Mouse (Mus musculus) midbrain, embryonic 12.5 days (tissue): Measurements from ENCODE around the gene Tead2. TPM values are rescaled to one million over a fixed set of nuclear protein-coding genes. Genes with fewer than 3 reads are reported as not detected.

Source experiments
- ATAC-seq: fragments of 200-750 bp; cut with Nextera tagmentation; 2 replicates; pipeline ENCODE4 v1.8.0; 2017; ENCODE audit warnings: low read depth, moderate TSS enrichment, moderate library complexity; ENCODE audit not compliant: low FRiP score
- H3K27ac ChIP-seq: fragments of 300-500 bp; sonication (generic); replicated peaks from 2 replicates; pipeline ENCODE4 v1.5.1; 2016; ENCODE audit warnings: mild to moderate bottlenecking
- H3K27me3 ChIP-seq: fragments of 300-500 bp; sonication (generic); 2 replicates; pipeline ENCODE4 v1.6.1; 2016; ENCODE audit warnings: mild to moderate bottlenecking
- H3K36me3 ChIP-seq: fragments of 300-500 bp; sonication (generic); 2 replicates; pipeline ENCODE4 v1.6.1; 2016
- H3K4me1 ChIP-seq: fragments of 300-500 bp; sonication (generic); 2 replicates; pipeline ENCODE4 v1.6.1; 2016
- H3K4me2 ChIP-seq: fragments of 300-500 bp; sonication (generic); replicated peaks from 2 replicates; pipeline ENCODE4 v1.6.1; 2016; ENCODE audit warnings: mild to moderate bottlenecking, moderate library complexity
- H3K4me3 ChIP-seq: fragments of 300-500 bp; sonication (generic); 2 replicates; pipeline ENCODE4 v1.5.1; 2016; ENCODE audit warnings: mild to moderate bottlenecking
- H3K9ac ChIP-seq: fragments of 300-500 bp; sonication (generic); replicated peaks from 2 replicates; pipeline ENCODE4 v1.6.1; 2016; ENCODE audit warnings: mild to moderate bottlenecking, moderate library complexity
- H3K9me3 ChIP-seq: fragments of 300-500 bp; sonication (generic); 2 replicates; pipeline ENCODE4 v1.6.1; 2016; ENCODE audit warnings: mild to moderate bottlenecking
- WGBS: fragments of 180-500 bp; shearing (Covaris S2); methylation state at CpG from one replicate; pipeline ENCODE4 v1.1.7; 2016; 5-methylcytosine and 5-hydroxymethylcytosine counted together
- polyA plus RNA-seq: library from polyadenylated mRNA; unstranded; fragments of >200 nt; fragmentation: Nextera tagmentation; extraction: Ambion mirVana; gene quantifications from 2 replicates; pipeline ENCODE4 v1.2.1, GENCODE M21; 2016

Gene Tead2
- polyA plus RNA-seq, 1 experiment from 2014 or later, result 248 TPM

- Histone ChIP-seq H3K36me3 (no peaks in the 10 kb centered on the region), H3K4me2 (no peak overlapping the region), H3K27ac (no peak overlapping the region), H3K4me3 (no peak overlapping the region), H3K9ac (no peak overlapping the region), H3K27me3 (peaks cover 98% of the 10 kb centered on the region), H3K4me1 (peaks cover 32% of the 10 kb centered on the region), H3K9me3 (no peaks in the 10 kb centered on the region)
- 22% methylated on average over 7 of the region's 7 CpGs for WGBS
- no peak for ATAC-seq
Measured at GRCm38 (mm10) chr7:45178550-45178949, 37.0 kb upstream of the Tead2 start.

- ATAC-seq, result no peak
- Histone ChIP-seq H3K9ac (no peak within 1 kb of the TSS), H3K36me3 (no peaks in the 10 kb centered on the region), H3K4me1 (peaks cover 32% of the 10 kb centered on the region), H3K27me3 (peaks cover 100% of the 10 kb centered on the region), H3K4me2 (no peak within 1 kb of the TSS), H3K27ac (no peak within 1 kb of the TSS), H3K4me3 (no peak within 1 kb of the TSS), H3K9me3 (no peaks in the 10 kb centered on the region)
- WGBS, result 22% methylated on average over 7 of the region's 7 CpGs
Measured at GRCm38 (mm10) chr7:45179469-45179868, 36.1 kb upstream of the Tead2 start, which contains the start of gene Gfy. Gene Gfy, minus strand, starts transcription at chr7:45179569.

- Histone ChIP-seq H3K9ac (no peak within 1 kb of the TSS), H3K4me1 (peaks cover 22% of the 10 kb centered on the region), H3K36me3 (no peaks in the 10 kb centered on the region), H3K9me3 (no peaks in the 10 kb centered on the region), H3K4me3 (peak within 1 kb of the TSS; percentile 25), H3K27ac (no peak within 1 kb of the TSS), H3K4me2 (peak within 1 kb of the TSS; percentile 48), H3K27me3 (peaks cover 100% of the 10 kb centered on the region)
- no peak for ATAC-seq
- 23% methylated on average over 19 of the region's 20 CpGs for WGBS
Measured at GRCm38 (mm10) chr7:45180896-45181477, 34.6 kb upstream of the Tead2 start, which contains the start of gene Pth2. Gene Pth2, plus strand, starts transcription at chr7:45180995.

- no peaks in the 10 kb centered on the region for H3K9me3 ChIP-seq
- H3K9ac ChIP-seq, result no peak overlapping the region
- no peaks in the 10 kb centered on the region for H3K36me3 ChIP-seq
- H3K4me2 ChIP-seq, result peak overlapping the region; percentile 48
- peaks cover 100% of the 10 kb centered on the region for H3K27me3 ChIP-seq
- WGBS, result 5% methylated on average over 35 of the region's 35 CpGs
- no peak overlapping the region for H3K27ac ChIP-seq
- ATAC-seq, result 0 out of 2 replicates have a peak, but pooled peaks have one; percentile 23
- H3K4me1 ChIP-seq, result peaks cover 17% of the 10 kb centered on the region
- peak overlapping the region; percentile 25 for H3K4me3 ChIP-seq
Measured at GRCm38 (mm10) chr7:45181540-45181939, 34.0 kb upstream of the Tead2 start.

- Histone ChIP-seq H3K4me3 (peak overlapping the region; percentile 25; the same call in 1 of the 2 replicates), H3K27ac (no peak overlapping the region), H3K9me3 (no peaks in the 10 kb centered on the region), H3K9ac (no peak overlapping the region; the same call in 1 of the 2 replicates), H3K36me3 (no peaks in the 10 kb centered on the region), H3K27me3 (peaks cover 99% of the 10 kb centered on the region), H3K4me2 (peak overlapping the region; percentile 48), H3K4me1 (peaks cover 16% of the 10 kb centered on the region)
- peak; percentile 71; the same call in 1 of the 2 replicates for ATAC-seq
- 1% methylated on average over 34 of the region's 34 CpGs for WGBS
Measured at GRCm38 (mm10) chr7:45182199-45182601, 33.4 kb upstream of the Tead2 start.

GRCm38 (mm10) chr7:45182606-45183005 lies 32.9 kb upstream of the Tead2 start:
- Histone ChIP-seq H3K9me3 (no peaks in the 10 kb centered on the region), H3K4me2 (peak overlapping the region; percentile 48), H3K27ac (no peak overlapping the region), H3K27me3 (peaks cover 96% of the 10 kb centered on the region), H3K4me3 (peak overlapping the region; percentile 25; the same call in 1 of the 2 replicates), H3K36me3 (no peaks in the 10 kb centered on the region), H3K4me1 (peaks cover 16% of the 10 kb centered on the region), H3K9ac (no peak overlapping the region; the same call in 1 of the 2 replicates)
- no peak for ATAC-seq
- 15% methylated on average over 11 of the region's 11 CpGs for WGBS

- Histone ChIP-seq H3K4me2 (no peak overlapping the region), H3K27me3 (peaks cover 96% of the 10 kb centered on the region), H3K4me1 (peaks cover 16% of the 10 kb centered on the region), H3K9ac (no peak overlapping the region), H3K27ac (no peak overlapping the region), H3K36me3 (no peaks in the 10 kb centered on the region), H3K9me3 (no peaks in the 10 kb centered on the region), H3K4me3 (no peak overlapping the region)
- WGBS, result 69% methylated on average over 7 of the region's 7 CpGs
- no peak for ATAC-seq
Measured at GRCm38 (mm10) chr7:45183672-45184071, 31.9 kb upstream of the Tead2 start.

- peaks cover 16% of the 10 kb centered on the region for H3K4me1 ChIP-seq
- no peaks in the 10 kb centered on the region for H3K9me3 ChIP-seq
- no peak for ATAC-seq
- peaks cover 93% of the 10 kb centered on the region for H3K27me3 ChIP-seq
- H3K4me2 ChIP-seq, result no peak overlapping the region
- H3K27ac ChIP-seq, result no peak overlapping the region
- 70% methylated on average over 7 of the region's 7 CpGs for WGBS
- no peak overlapping the region for H3K4me3 ChIP-seq
- H3K9ac ChIP-seq, result no peak overlapping the region
- H3K36me3 ChIP-seq, result no peaks in the 10 kb centered on the region
Measured at GRCm38 (mm10) chr7:45185921-45186320, 29.6 kb upstream of the Tead2 start.

- Histone ChIP-seq H3K27me3 (peaks cover 69% of the 10 kb centered on the region), H3K4me1 (peaks cover 4% of the 10 kb centered on the region; the same call in 1 of the 2 replicates), H3K4me2 (no peak overlapping the region), H3K9ac (no peak overlapping the region), H3K36me3 (no peaks in the 10 kb centered on the region), H3K27ac (no peak overlapping the region), H3K9me3 (no peaks in the 10 kb centered on the region), H3K4me3 (no peak overlapping the region)
- WGBS, result 66% methylated on average over 16 of the region's 16 CpGs
- ATAC-seq, result no peak
Measured at GRCm38 (mm10) chr7:45189600-45189999, 26.0 kb upstream of the Tead2 start.

GRCm38 (mm10) chr7:45190186-45190585 lies 25.4 kb upstream of the Tead2 start:
- Histone ChIP-seq H3K27me3 (peaks cover 63% of the 10 kb centered on the region), H3K36me3 (no peaks in the 10 kb centered on the region)
- WGBS, result 95% methylated on average over 6 of the region's 6 CpGs

GRCm38 (mm10) chr7:45191161-45191560 lies 24.4 kb upstream of the Tead2 start:
- peaks cover 4% of the 10 kb centered on the region; the same call in 1 of the 2 replicates for H3K4me1 ChIP-seq
- no peaks in the 10 kb centered on the region for H3K36me3 ChIP-seq
- no peak overlapping the region for H3K4me3 ChIP-seq
- 82% methylated on average over 2 of the region's 2 CpGs for WGBS
- H3K27ac ChIP-seq, result no peak overlapping the region
- no peak for ATAC-seq
- H3K27me3 ChIP-seq, result peaks cover 53% of the 10 kb centered on the region
- H3K4me2 ChIP-seq, result no peak overlapping the region
- no peaks in the 10 kb centered on the region for H3K9me3 ChIP-seq
- no peak overlapping the region for H3K9ac ChIP-seq

More at GRCm38 (mm10) chr7:45190186-45190585, 25.4 kb upstream of the Tead2 start:
- Histone ChIP-seq H3K4me3 (no peak overlapping the region), H3K9me3 (no peaks in the 10 kb centered on the region), H3K9ac (no peak overlapping the region), H3K27ac (no peak overlapping the region), H3K4me2 (no peak overlapping the region), H3K4me1 (peaks cover 4% of the 10 kb centered on the region; the same call in 1 of the 2 replicates)
- ATAC-seq, result no peak

GRCm38 (mm10) chr7:45191803-45192363 lies 23.7 kb upstream of the Tead2 start:
- no peak for ATAC-seq
- H3K4me3 ChIP-seq, result no peak overlapping the region
- no peak overlapping the region for H3K9ac ChIP-seq
- WGBS, result 33% methylated on average over 8 of the region's 8 CpGs
- H3K36me3 ChIP-seq, result no peaks in the 10 kb centered on the region
- peaks cover 4% of the 10 kb centered on the region; the same call in 1 of the 2 replicates for H3K4me1 ChIP-seq
- no peak overlapping the region for H3K4me2 ChIP-seq
- H3K9me3 ChIP-seq, result no peaks in the 10 kb centered on the region
- H3K27ac ChIP-seq, result no peak overlapping the region
- H3K27me3 ChIP-seq, result peaks cover 46% of the 10 kb centered on the region
